Mouse (Mus musculus): ENCODE data around the gene Tlr4.
A peak's percentile ranks its signal among the peaks of the same experiment; 100 is the strongest.

Gene Tlr4

GRCm38 (mm10) chr4:66901498-66901897, 74.1 kb downstream of the Tlr4 start:
- DNase-seq = no peak

GRCm38 (mm10) chr4:66908376-66908775, 81.0 kb downstream of the Tlr4 start:
- no peak for DNase-seq

- no peak for DNase-seq
These were observed 92.4 kb downstream of the Tlr4 start for GRCm38 (mm10) chr4:66919630-66920372.

DNA sequence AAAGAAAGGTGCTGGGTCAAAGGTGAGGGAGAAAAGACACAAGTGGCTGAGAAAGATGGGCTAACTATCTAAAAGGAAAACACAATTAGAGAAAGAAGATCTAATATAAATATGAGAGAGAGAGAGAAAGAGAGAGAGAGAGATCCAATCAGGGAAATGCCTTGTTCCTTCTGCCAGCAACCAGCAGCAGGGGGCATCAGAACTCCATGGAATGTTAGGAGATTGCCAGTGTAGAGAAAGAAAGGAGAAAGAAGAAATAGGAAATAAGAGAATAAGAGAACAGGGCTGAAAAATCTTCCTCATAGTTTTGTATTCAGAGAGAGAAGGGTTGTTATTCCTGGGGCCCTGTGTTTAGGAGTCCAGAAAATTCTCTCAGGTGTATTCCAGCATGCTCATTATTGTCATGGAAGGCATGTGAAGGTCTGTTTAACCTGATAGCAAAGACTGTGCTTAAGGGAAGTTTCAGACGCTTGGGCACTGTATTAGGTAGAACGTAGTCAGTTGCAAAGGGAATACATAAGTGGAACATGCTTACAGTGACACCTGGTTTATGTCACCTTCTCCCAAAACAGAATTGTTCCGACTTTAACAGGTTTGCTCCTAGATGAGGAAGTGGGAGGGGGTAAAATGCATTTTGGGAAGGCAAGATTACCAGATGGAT, 96.4 kb downstream of the Tlr4 start:
- DNase-seq = peak; percentile 21

GRCm38 (mm10) chr4:66926066-66926465, 98.7 kb downstream of the Tlr4 start:
- no peak for DNase-seq

- DNase-seq = no peak
These were observed 100.2 kb downstream of the Tlr4 start for GRCm38 (mm10) chr4:66927537-66928088.

- no peak for DNase-seq
These were observed 111.2 kb downstream of the Tlr4 start for GRCm38 (mm10) chr4:66938489-66939061.

GRCm38 (mm10) chr4:66941894-66942293, 114.5 kb downstream of the Tlr4 start:
- DNase-seq = no peak

GRCm38 (mm10) chr4:66943699-66944098, 116.3 kb downstream of the Tlr4 start:
- no peak for DNase-seq

- DNase-seq = no peak
These were observed 120.3 kb downstream of the Tlr4 start for GRCm38 (mm10) chr4:66947657-66948056.

DNA sequence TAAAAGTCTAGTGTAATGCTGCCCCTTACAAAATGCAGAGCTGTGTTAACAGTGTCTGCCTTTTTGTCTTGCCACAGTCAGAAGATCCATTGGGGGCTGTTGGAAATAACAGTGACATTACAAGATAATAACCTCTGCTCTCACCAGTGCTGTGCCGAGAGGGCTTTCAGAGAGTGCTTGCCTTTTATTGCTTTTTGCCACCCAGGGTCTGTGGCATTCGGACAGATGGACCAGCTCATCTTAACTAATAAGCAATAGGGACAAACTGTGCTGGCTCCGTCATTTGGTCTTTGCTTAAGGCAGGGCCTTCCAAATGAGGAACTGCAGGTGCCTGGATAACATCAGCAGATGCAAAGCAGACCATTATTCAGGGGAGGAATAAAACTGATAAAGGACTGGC, 147.5 kb downstream of the Tlr4 start:
- no peak for DNase-seq

All from kidney, adult 18-20 months (tissue).